Mouse (Mus musculus): ENCODE measurements around the gene Lilr4b.
"Not testable (repeated sequence)": the region's sequence is repeated elsewhere in the genome, so short reads cannot be mapped to it uniquely, and the experiment has no call there.

Lilr4b gene

GRCm38 (mm10) chr10:51480397-51480796 lies at the start of gene Lilr4b, which contains the start of gene Gm49339:
Lilr4b (plus strand) TSS chr10:51480632.
Gm49339 (plus strand) TSS chr10:51480612.
- not testable (repeated sequence) for DNase-seq (ENCODE audit: low spot score)

GRCm38 (mm10) chr10:51432940-51433339 lies 47.5 kb upstream of the Lilr4b start:
- no peak for DNase-seq (ENCODE audit: low spot score)

- no peak for DNase-seq (ENCODE audit: low spot score)
Observed at GRCm38 (mm10) chr10:51435684-51436083, 44.7 kb upstream of the Lilr4b start.

GRCm38 (mm10) chr10:51451610-51452009 lies 28.8 kb upstream of the Lilr4b start:
- DNase-seq (ENCODE audit: low spot score), result no peak

- no peak for DNase-seq (ENCODE audit: low spot score)
Observed at GRCm38 (mm10) chr10:51453616-51454298, 26.7 kb upstream of the Lilr4b start.

- no peak for DNase-seq (ENCODE audit: low spot score)
Observed at GRCm38 (mm10) chr10:51454365-51454764, 26.1 kb upstream of the Lilr4b start.

GRCm38 (mm10) chr10:51455762-51456161 lies 24.7 kb upstream of the Lilr4b start:
- DNase-seq (ENCODE audit: low spot score), result no peak

- no peak for DNase-seq (ENCODE audit: low spot score)
Observed at GRCm38 (mm10) chr10:51456369-51456768, 24.1 kb upstream of the Lilr4b start.

GRCm38 (mm10) chr10:51463800-51464199 lies 16.6 kb upstream of the Lilr4b start:
- not testable (repeated sequence) for DNase-seq (ENCODE audit: low spot score)

- not testable (repeated sequence) for DNase-seq (ENCODE audit: low spot score)
Observed at GRCm38 (mm10) chr10:51490691-51491090, 10.3 kb downstream of the Lilr4b start, which contains the start of gene Lilrb4a. Lilrb4a (plus strand) TSS chr10:51490956.

- DNase-seq (ENCODE audit: low spot score), result no peak
Observed at GRCm38 (mm10) chr10:51520021-51520420, 39.6 kb downstream of the Lilr4b start.

GRCm38 (mm10) chr10:51521453-51521852 lies 41.0 kb downstream of the Lilr4b start:
- DNase-seq (ENCODE audit: low spot score), result no peak

- DNase-seq (ENCODE audit: low spot score), result no peak
Observed at GRCm38 (mm10) chr10:51526090-51526489, 45.7 kb downstream of the Lilr4b start.

- DNase-seq (ENCODE audit: low spot score), result no peak
Observed at GRCm38 (mm10) chr10:51526633-51527032, 46.2 kb downstream of the Lilr4b start.

GRCm38 (mm10) chr10:51528840-51529434 lies 48.5 kb downstream of the Lilr4b start:
- DNase-seq (ENCODE audit: low spot score), result no peak

GRCm38 (mm10) chr10:51529497-51529896 lies 49.1 kb downstream of the Lilr4b start:
- DNase-seq (ENCODE audit: low spot score), result no peak

GRCm38 (mm10) chr10:51530813-51531212 lies 50.4 kb downstream of the Lilr4b start:
- DNase-seq (ENCODE audit: low spot score), result no peak
